ENCODE assay signal across 8 mouse cellular contexts in the genomic region with DNA sequence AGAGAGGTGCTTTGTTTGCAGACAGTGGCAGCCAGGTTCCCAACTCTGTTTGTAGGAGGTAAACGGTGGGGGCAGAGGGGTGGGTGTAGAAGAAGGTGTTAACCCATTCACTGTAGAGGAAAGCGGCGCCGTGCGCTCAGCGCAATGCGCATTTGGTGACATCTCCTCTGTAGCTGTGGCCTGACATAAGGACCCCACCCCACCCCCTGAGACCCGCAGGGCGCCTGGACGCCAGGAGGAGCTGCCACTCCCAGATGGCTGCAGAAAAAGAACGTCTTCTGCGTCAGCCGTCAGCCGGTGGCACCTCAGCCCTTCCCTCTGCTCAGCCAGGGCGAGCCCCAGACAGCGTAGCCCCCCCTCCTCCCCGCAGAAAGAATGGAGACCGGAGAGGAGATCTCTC. TPM values are rescaled to one million over a fixed set of nuclear protein-coding genes. Genes with fewer than 3 reads are reported as not detected.
DNase-seq lines count a peak whose midpoint lies in the region; ATAC-seq and TF ChIP-seq lines count a peak whose summit lies in the region.
"Had no signal": no experiment of that assay in that cellular context is flagged by ENCODE, and none has a peak within 500 bp of the region (broad histone marks: within the 10 kb centered on the region; RNA-seq: fewer than 3 reads in every experiment).

No protein-coding gene starts in this region.

- no peaks in the 10 kb centered on the region for H3K36me3 ChIP-seq in embryonic facial prominence, embryonic 11.5 days (replicated peaks; ENCODE audit: control insufficient read depth, insufficient read depth, low read depth, low read length)
- no peaks in the 10 kb centered on the region for H3K36me3 ChIP-seq in liver, postnatal 0 days (replicated peaks; ENCODE audit: insufficient read depth, low read length)
- no peaks in the 10 kb centered on the region for H3K36me3 ChIP-seq in stomach, embryonic 14.5 days (ENCODE audit: control insufficient read depth, insufficient read depth, low read length)

- peak overlapping the region; percentile 4 for H3K4me3 ChIP-seq in bone marrow, adult 2 months (replicated peaks; ENCODE audit: control insufficient read depth, low read depth, low read length)
- peak overlapping the region; percentile 18 for H3K4me3 ChIP-seq in embryonic facial prominence, embryonic 11.5 days (ENCODE audit: low read depth, low read length)
- peak overlapping the region; percentile 26 for H3K4me3 ChIP-seq in liver, postnatal 0 days (ENCODE audit: low read depth, low read length)
- H3K4me3 ChIP-seq in stomach, embryonic 14.5 days (ENCODE audit: low read depth, low read length) = peak overlapping the region; percentile 8; the same call in 1 of the 2 replicates
- H3K4me3 ChIP-seq: myocyte had no signal

- TF ChIP-seq EP300 in liver, postnatal 0 days (IDR thresholded peaks at IDR 0.05; ENCODE audit: low read depth) = no peak

- no peak overlapping the region; the same call in 1 of the 2 replicates for H3K27ac ChIP-seq in bone marrow, adult 2 months (ENCODE audit: control insufficient read depth, insufficient read depth, low read depth, low read length, poor library complexity)
- H3K27ac ChIP-seq in embryonic facial prominence, embryonic 11.5 days (replicated peaks; ENCODE audit: low read depth, low read length) = no peak overlapping the region
- no peak overlapping the region for H3K27ac ChIP-seq in liver, postnatal 0 days (ENCODE audit: low read depth)
- H3K27ac ChIP-seq in stomach, embryonic 14.5 days (ENCODE audit: low read length) = no peak overlapping the region

- no peak for TF ChIP-seq CTCF in bone marrow, adult 2 months (IDR thresholded peaks at IDR 0.05; ENCODE audit: control insufficient read depth, insufficient read depth, low read length)
- no peak for TF ChIP-seq CTCF in liver, postnatal 0 days (IDR thresholded peaks at IDR 0.05; ENCODE audit: low read depth)

- no peaks in the 10 kb centered on the region for H3K9me3 ChIP-seq in embryonic facial prominence, embryonic 11.5 days (replicated peaks; ENCODE audit: control insufficient read depth, low read length)
- H3K9me3 ChIP-seq in liver, postnatal 0 days (ENCODE audit: low read length) = no peaks in the 10 kb centered on the region
- H3K9me3 ChIP-seq in stomach, embryonic 14.5 days (ENCODE audit: control insufficient read depth, low read depth, low read length) = no peaks in the 10 kb centered on the region

- H3K9ac ChIP-seq in embryonic facial prominence, embryonic 11.5 days (replicated peaks; ENCODE audit: low read length) = peak overlapping the region; percentile 46
- H3K9ac ChIP-seq in liver, postnatal 0 days (replicated peaks) = no peak overlapping the region
- H3K9ac ChIP-seq in stomach, embryonic 14.5 days (replicated peaks; ENCODE audit: low read depth, low read length) = no peak overlapping the region

- intact Hi-C loops in heart, postnatal 10 days (cut with DNase I) = loop anchor here (5.0 kb wide), 1 partner anchor 206 kb away; no protein-coding TSS in a partner anchor

- WGBS in bone marrow, adult 2 months = 8% methylated on average over 18 of the region's 18 CpGs
- 2% methylated on average over 18 of the region's 18 CpGs for WGBS in embryonic facial prominence, embryonic 11.5 days
- 2% methylated on average over 18 of the region's 18 CpGs for WGBS in liver, postnatal 0 days (ENCODE audit: insufficient replicate concordance)
- under 1% methylated on average over 17 of the region's 18 CpGs for WGBS in stomach, embryonic 14.5 days

- TF ChIP-seq POLR2A in bone marrow, adult 2 months (IDR thresholded peaks at IDR 0.05; ENCODE audit: borderline replicate concordance, control insufficient read depth, low read depth, low read length) = no peak

- peak; percentile 46 for DNase-seq in embryonic facial prominence, embryonic 11.5 days (ENCODE audit: low spot score)
- DNase-seq in heart, postnatal 10 days = peak; percentile 56 to 58
- peak; percentile 20 for DNase-seq in liver, postnatal 0 days
- no peak for DNase-seq in thymus, adult 18-20 months
- no peak for DNase-seq in urinary bladder, adult 2 months (ENCODE audit: low spot score)

- no peaks in the 10 kb centered on the region; the same call in 1 of the 2 replicates for H3K4me1 ChIP-seq in bone marrow, adult 2 months (ENCODE audit: control insufficient read depth, insufficient read depth, low read length)
- peaks cover 2% of the 10 kb centered on the region; the same call in 1 of the 2 replicates for H3K4me1 ChIP-seq in embryonic facial prominence, embryonic 11.5 days (ENCODE audit: control insufficient read depth, insufficient read depth, low read length)
- peaks cover 4% of the 10 kb centered on the region; the same call in 1 of the 2 replicates for H3K4me1 ChIP-seq in liver, postnatal 0 days (ENCODE audit: insufficient read depth)
- H3K4me1 ChIP-seq in stomach, embryonic 14.5 days (ENCODE audit: control insufficient read depth, insufficient read depth, low read length) = peaks cover 13% of the 10 kb centered on the region; the same call in 1 of the 2 replicates

- H3K27me3 ChIP-seq in embryonic facial prominence, embryonic 11.5 days (ENCODE audit: control insufficient read depth, insufficient read depth, low read length) = no peaks in the 10 kb centered on the region
- 0 out of 2 replicates have a peak, but pooled peaks cover 4% of the 10 kb centered on the region for H3K27me3 ChIP-seq in liver, postnatal 0 days (ENCODE audit: insufficient read depth, low read length)
- no peaks in the 10 kb centered on the region for H3K27me3 ChIP-seq in stomach, embryonic 14.5 days (ENCODE audit: control insufficient read depth, insufficient read depth, low read length)

- peak overlapping the region; percentile 40 for H3K4me2 ChIP-seq in embryonic facial prominence, embryonic 11.5 days (ENCODE audit: low read depth, low read length)
- H3K4me2 ChIP-seq in liver, postnatal 0 days (ENCODE audit: low read depth, low read length) = peak overlapping the region; percentile 67
- H3K4me2 ChIP-seq in stomach, embryonic 14.5 days (replicated peaks; ENCODE audit: low read depth, low read length) = peak overlapping the region; percentile 36

- 0 out of 2 replicates have a peak, but pooled peaks have one; percentile 65 for ATAC-seq in embryonic facial prominence, embryonic 11.5 days (replicated peaks; ENCODE audit: insufficient number of reproducible peaks, low FRiP score, low TSS enrichment, low read depth)
- no peak for ATAC-seq in liver, postnatal 0 days
- ATAC-seq in stomach, embryonic 14.5 days (ENCODE audit: insufficient number of reproducible peaks, insufficient read depth, low FRiP score, low read depth) = peak; percentile 71

RNA-seq across cellular contexts. Expression of a gene that starts 18.5 kb away (rescaled TPM):
- polyA plus RNA-seq in bone marrow, adult 2 months (2011; ENCODE audit: insufficient read depth, insufficient read length, low replicate concordance, missing spikeins) = 7.1 and 22.7 TPM in 2 replicates
- polyA plus RNA-seq in embryonic facial prominence, embryonic 11.5 days (2014; fragmentation: Nextera tagmentation; extraction: Ambion mirVana) = 50.5 and 56.3 TPM in 2 replicates
- 100 to 1,000 TPM; 127 to 133 TPM for total RNA-seq in heart, postnatal 10 days (2021)
- polyA plus RNA-seq in liver, postnatal 0 days (2015; fragmentation: Nextera tagmentation; extraction: Ambion mirVana) = 67.1 and 86.5 TPM in 2 replicates
- polyA plus RNA-seq in stomach, embryonic 14.5 days (2014; fragmentation: Nextera tagmentation; extraction: Ambion mirVana) = 32.9 and 33.4 TPM in 2 replicates
- polyA plus RNA-seq in urinary bladder, adult 2 months (2012; rRNA removed) = 13.5 and 15.6 TPM in 2 replicates

Comparison
In these comparisons a context has a peak if more than half of its experiments do, and no peak if none do; other contexts are left out.
1. DNase-seq: peak in embryonic facial prominence, embryonic 11.5 days (single experiment), heart, postnatal 10 days (2 of 2) and liver, postnatal 0 days (single experiment); none in thymus, adult 18-20 months (0 of 2) and urinary bladder, adult 2 months (single experiment).
2. Peak in every context shown above with its lines, with median percentiles within 50 percentile points of each other: H3K4me3 ChIP-seq and H3K4me2 ChIP-seq.